Mouse (Mus musculus): ENCODE measurements at regions not wholly inside any gene's neighbourhood (a gene's known extent, or its start where the extent isn't known, plus 50 kb on each side); places are given as distances from the start of the nearest gene placed in this dataset.
A peak's percentile ranks its signal among the peaks of the same experiment; 100 is the strongest.

DNA sequence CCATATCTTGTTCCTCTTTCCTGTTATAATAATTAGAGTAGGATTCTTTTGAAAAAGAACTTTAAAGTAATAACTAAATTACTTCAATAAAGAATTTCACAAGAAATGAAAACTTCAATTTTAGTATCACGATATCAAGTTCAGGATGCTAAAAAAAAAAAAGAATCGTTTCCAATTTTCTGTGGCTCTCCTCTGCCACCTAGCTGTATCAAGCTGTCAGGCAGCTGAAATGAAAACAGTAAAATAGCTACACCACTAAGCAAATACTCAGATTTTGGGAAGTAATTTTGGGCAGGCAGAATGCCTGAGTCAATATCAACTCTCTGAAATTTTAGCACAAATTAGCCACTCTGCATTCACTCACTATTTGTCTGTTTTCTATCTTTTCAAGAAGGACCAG, 694.5 kb upstream of the Arrdc3 start:
- intact Hi-C loops (cut with DNase I) = no loop called here
- no peak for DNase-seq (ENCODE audit: low spot score in 2 of 2)

GRCm38 (mm10) chr13:80195065-80195605, 688.0 kb upstream of the Arrdc3 start:
- DNase-seq (ENCODE audit: low spot score in 2 of 2) = no peak
- intact Hi-C loops (cut with DNase I) = no loop called here

DNA sequence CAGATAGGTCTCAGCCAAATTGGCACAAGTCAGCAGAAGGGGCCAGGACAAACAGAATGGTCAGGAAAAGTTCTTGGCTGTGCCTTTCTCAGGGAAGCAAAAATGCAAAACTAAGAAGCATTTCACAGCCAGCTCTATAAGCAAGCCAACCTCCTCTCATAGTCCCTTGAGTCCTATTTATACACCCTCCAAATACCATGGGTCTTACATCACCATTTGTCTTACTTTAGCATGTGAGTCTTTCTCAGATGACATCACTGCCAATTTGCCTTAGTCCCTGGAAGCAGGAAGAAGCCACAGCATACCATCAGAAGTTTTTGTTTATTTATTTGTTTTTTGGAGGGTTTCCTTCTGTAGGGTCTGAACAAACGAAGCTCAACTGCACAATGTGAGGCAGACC, 659.1 kb upstream of the Arrdc3 start:
- intact Hi-C loops (cut with DNase I) = no loop called here
- no peak for DNase-seq (ENCODE audit: low spot score in 2 of 2)

GRCm38 (mm10) chr13:80231381-80231780, 651.8 kb upstream of the Arrdc3 start:
- DNase-seq (ENCODE audit: low spot score in 2 of 2) = no peak
- intact Hi-C loops (cut with DNase I) = no loop called here

DNA sequence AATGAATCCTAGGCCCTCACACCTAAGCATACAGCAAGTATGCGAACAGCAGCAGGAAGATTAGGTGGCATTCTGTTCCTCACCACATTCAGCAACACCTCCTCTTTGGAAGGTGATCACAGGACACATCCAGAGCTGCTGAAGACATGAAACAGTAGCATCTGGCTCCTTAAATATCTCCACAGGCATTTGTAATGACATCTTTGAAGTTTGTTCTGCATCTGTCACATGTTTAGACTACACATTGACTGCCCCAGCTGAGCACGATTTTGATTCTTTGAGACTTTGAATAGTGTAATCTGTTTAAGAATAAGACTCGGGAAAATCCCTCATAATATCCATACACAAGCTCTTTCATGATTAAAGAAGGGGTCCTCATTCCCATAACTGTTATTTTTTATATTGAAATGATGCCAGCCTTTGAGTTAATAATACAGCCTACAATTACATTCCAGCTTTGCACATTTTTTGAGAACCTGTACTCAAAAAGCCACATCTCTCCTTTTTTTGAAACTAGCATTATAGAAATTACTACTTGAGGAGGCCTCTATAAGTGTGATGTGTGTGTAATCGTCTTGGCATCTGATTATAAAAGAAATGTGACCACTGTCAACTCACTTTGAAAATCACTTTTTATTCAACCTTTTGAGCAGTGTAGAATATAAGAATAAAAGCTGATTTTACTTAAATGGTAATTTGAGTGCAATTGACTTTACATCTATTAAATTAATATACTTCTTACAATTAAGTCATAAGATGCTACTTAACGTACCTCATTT, 647.7 kb upstream of the Arrdc3 start:
- intact Hi-C loops (cut with DNase I) = no loop called here
- DNase-seq (ENCODE audit: low spot score in 2 of 2) = no peak

- intact Hi-C loops (cut with DNase I) = no loop called here
- no peak for DNase-seq (ENCODE audit: low spot score in 2 of 2)
Measured at GRCm38 (mm10) chr13:80262826-80263225, 620.4 kb upstream of the Arrdc3 start.

DNA sequence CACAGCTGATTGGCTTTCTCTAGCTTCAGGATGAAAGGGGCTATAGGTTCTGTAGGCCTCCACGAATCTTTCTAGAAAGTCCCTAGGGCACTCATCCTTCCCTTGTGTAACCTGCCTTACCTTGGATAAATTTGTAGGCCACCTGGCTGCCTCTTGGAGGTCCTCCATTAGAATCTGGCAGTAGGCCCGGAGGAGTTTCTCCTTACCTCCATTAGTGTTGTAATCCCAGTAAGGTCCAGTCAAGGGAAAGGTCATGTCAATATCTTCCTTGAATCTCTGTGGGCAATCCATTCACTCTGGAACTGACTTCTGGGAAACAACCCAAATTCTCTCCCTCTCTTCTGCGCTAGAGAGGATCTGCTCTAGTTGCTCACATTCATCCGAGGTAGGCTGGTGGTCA, 616.1 kb upstream of the Arrdc3 start:
- DNase-seq (ENCODE audit: low spot score in 2 of 2) = no peak
- intact Hi-C loops (cut with DNase I) = no loop called here

- intact Hi-C loops (cut with DNase I) = no loop called here
- no peak for DNase-seq (ENCODE audit: low spot score in 2 of 2)
Measured at GRCm38 (mm10) chr13:80273976-80274375, 609.2 kb upstream of the Arrdc3 start.

DNA sequence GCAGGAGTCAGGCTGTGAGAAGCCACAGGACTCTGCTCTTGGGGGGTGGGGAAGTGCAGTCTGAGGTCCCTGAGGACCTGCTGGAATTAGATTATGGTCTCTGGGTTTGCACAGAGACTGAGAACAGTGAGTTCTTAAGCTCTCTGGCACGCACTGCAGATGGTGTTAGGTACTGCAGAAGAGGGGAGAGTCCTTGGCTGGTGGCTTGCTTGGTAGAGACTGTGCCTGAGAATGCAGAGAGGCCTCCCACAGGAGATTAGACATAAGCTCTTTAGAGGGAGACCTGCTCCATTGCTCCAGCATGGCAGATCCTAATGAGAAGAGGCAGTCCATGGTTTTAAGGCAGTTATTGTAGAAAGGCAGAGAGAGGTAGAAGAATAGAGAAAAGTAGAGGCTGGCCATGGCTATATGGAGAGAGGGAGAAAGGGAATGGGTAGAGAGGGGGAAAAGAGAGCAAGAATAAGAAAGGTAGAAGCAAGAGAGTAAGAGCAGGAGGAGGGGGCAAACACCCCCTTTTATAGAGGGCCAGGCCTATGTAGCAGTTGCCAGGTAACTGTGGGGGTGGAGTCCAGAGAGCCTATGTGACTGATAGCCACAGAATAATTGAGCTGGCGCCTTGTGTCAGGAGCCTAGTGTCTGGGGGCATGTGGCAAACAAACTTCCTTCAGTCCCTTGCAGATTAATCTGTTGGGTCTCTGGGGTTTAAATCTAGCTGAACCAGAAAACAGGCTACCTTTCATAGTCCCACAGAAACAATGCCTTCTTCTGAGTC, 591.3 kb upstream of the Arrdc3 start:
- intact Hi-C loops (cut with DNase I) = no loop called here
- DNase-seq (ENCODE audit: low spot score in 2 of 2) = no peak

DNA sequence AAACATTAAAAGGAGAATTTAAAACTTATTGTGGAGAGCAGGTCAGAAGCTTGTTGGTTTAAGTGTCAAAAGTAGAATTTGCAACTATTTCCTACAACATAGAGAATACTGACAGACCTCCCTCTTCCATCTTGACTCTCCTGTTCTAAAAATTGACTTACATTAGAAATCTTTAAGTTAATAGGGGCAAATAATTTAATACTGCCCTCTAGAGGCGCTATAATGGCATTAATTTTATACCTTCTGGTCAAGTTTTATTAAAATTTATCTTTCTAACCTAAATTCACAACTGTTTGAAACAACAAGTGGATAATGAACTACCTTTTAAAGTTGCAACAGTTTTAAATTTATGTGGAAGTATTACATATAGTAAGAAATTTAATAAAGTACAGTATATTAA, 587.5 kb upstream of the Arrdc3 start:
- no peak for DNase-seq (ENCODE audit: low spot score in 2 of 2)
- intact Hi-C loops (cut with DNase I) = no loop called here

DNA sequence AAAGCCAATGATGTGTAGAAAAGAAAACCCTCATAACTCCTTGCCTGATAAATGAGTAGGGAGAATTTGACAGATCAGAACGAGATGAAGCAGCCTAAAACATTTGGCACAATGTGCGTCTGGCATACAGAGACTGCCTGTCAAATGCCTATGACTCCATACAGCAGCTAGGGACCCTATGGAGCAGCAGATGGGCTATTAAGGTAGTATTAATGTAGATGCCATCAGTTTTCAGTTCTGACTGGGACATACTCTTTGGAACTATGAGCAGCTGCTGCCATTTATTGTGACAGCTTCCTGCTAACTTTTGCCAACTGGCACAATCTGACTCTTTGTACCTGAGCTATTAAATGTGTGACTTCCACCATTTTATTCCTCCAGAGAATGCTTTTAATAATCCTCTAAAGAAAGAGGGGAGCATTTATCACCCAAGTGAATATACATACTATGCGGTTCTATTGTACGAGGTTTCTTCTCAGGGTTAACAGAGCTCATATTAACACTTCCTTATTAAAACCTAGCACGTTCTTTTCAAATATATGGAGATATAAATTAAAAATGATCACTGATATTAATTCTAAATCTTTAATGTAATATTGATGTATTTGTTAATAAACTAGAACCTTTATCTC, 549.0 kb upstream of the Arrdc3 start:
- intact Hi-C loops (cut with DNase I) = no loop called here
- DNase-seq (ENCODE audit: low spot score in 2 of 2) = no peak

GRCm38 (mm10) chr13:80334865-80335655, 548.1 kb upstream of the Arrdc3 start:
- DNase-seq (ENCODE audit: low spot score in 2 of 2) = no peak
- intact Hi-C loops (cut with DNase I) = no loop called here

- intact Hi-C loops (cut with DNase I) = no loop called here
- DNase-seq (ENCODE audit: low spot score in 2 of 2) = peak in 1 of 2 experiments; percentile 1
Measured at GRCm38 (mm10) chr13:80346980-80347649, 536.1 kb upstream of the Arrdc3 start.

- intact Hi-C loops (cut with DNase I) = no loop called here
- DNase-seq (ENCODE audit: low spot score in 2 of 2) = no peak
Measured at GRCm38 (mm10) chr13:80365964-80366363, 517.2 kb upstream of the Arrdc3 start.

DNA sequence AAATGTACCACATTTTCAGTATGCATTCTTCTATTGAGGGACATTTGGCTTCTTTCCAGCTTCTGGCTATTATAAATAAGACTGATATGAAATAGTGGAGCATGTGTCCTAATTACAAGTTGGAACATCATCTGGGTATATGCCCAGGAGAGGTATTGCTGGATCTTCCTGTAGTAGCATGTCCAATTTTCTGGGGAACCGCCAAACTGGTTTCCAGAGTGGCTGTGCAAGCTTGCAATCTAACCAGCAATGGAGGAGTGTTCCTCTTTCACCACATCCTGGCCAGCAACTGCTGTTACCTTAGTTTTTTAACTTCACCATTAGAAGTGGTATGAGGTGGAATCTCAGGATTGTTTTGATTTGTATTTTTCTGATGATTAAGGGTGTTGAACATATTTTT, 512.7 kb upstream of the Arrdc3 start:
- no peak for DNase-seq (ENCODE audit: low spot score in 2 of 2)
- intact Hi-C loops (cut with DNase I) = no loop called here

DNA sequence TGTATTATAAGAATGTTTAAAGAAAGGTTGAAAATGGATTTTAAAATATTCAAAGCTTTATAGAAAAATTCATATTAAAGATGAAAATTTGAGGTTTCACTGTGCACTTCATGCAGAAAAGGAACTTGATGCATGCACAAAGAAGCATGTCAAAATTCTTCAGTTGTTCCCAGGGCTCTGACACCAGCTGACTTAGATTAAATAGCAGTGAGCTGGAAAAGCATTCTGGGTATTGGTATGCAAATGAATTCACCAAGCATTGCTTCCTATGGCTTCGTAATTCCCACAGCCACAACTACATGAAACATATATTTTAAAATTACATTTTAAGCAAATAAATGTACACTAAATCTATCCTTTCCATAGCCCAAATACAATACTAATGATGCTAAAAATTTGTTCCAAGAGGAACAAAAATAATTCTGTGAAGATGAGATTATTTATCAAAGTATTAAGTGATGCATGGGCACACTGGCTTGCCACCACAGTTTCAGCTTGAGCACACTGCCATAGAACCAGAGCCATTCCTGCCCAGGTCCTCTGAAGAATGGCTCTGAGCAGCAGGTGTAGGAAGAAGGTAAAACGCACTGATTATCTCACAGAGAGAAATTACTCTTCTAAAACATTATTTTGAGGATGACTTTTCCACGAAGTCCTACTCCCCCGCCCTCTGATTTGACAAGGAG, 501.8 kb upstream of the Arrdc3 start:
- no peak for DNase-seq (ENCODE audit: low spot score in 2 of 2)
- intact Hi-C loops (cut with DNase I) = no loop called here

DNA sequence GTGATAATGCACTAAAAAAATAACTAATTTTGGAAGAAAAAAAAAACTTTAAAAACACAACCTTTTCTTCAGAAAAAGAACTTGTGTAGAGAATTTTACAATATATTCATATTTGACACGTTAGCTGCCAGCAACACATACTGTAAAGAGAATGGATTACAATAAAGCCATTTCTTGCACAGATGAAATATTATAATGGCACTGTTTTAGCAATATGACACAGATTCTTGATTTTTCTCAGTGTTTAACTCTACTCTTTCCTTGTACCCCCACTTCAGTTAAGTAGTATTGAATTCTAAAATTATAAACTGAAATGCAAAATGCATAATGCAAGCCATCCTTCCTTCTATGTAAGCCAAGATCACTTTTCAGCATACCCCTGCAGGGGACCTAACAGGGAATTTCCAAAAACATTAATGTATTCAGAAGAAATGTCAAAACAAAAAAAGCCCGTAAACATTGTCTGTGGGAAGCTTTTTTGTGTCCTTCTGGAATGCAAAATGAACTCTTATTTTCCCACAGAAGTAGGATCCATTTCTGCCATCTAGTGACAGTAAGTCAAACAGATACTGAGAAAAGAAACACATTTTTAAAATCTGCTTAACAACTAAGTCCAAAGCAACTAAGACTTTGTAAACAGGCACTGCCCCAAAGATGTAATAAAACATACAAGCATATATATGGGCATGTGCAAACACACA, 501.1 kb upstream of the Arrdc3 start:
- intact Hi-C loops (cut with DNase I) = no loop called here
- peak in 1 of 2 experiments; percentile 9 for DNase-seq (ENCODE audit: low spot score in 2 of 2)

DNA sequence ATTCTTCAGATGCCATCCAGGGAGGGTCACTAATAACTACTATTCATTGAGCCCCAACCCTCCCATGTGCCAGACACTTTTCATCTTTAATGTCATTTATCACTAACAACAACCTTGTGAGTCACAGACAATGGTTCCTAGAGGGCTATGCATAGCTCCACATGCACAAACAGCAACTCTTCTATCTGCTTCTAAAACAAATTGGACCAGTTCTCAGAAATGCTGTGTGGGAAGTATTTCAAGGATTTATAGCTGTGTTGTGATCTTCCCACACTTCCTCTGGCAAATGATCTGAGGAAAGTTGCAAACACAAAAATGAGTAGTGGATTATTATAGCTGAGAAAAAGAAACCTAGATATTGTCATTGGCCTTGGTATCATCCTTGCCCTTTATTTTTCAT, 474.3 kb upstream of the Arrdc3 start:
- DNase-seq (ENCODE audit: low spot score in 2 of 2) = peak in 1 of 2 experiments; percentile 44
- intact Hi-C loops (cut with DNase I) = no loop called here

Measured in left cerebral cortex, postnatal 25 days (tissue).